Mouse (Mus musculus): ENCODE measurements around the gene Rgs6.

GRCm38 (mm10) chr12:83210735-83211134 lies 622.6 kb downstream of the Rgs6 start:
- TF ChIP-seq POLR2A (IDR thresholded peaks at IDR 0.05; ENCODE audit: borderline replicate concordance, insufficient read depth, low read length) (no peak), CTCF (IDR thresholded peaks at IDR 0.05; ENCODE audit: borderline replicate concordance, insufficient read depth, low read depth, low read length) (no peak)

All from cerebellum, adult 2 months (tissue).